Mouse (Mus musculus) hindbrain, embryonic 16.5 days (tissue): ENCODE measurements around the gene Ints12. TPM values are rescaled to one million over a fixed set of nuclear protein-coding genes. Genes with fewer than 3 reads are reported as not detected.

Source experiments
- ATAC-seq: fragments of 200-750 bp; cut with Nextera tagmentation; 2 replicates; pipeline ENCODE4 v1.8.0; 2017; ENCODE audit warnings: moderate TSS enrichment, moderate library complexity
- H3K27ac ChIP-seq: fragments of 300-500 bp; sonication (generic); 2 replicates; pipeline ENCODE4 v1.5.1; 2014; ENCODE audit warnings: low read depth, mild to moderate bottlenecking, control low read depth, low read length, moderate library complexity
- H3K27me3 ChIP-seq: fragments of 300-500 bp; sonication (generic); replicated peaks from 2 replicates; pipeline ENCODE4 v1.6.1; 2014; ENCODE audit warnings: low read length; ENCODE audit not compliant: control insufficient read depth, insufficient read depth
- H3K36me3 ChIP-seq: fragments of 300-500 bp; sonication (generic); 2 replicates; pipeline ENCODE4 v1.6.1; 2014; ENCODE audit warnings: mild to moderate bottlenecking, low read length, moderate library complexity, mixed read lengths; ENCODE audit not compliant: control insufficient read depth, insufficient read depth
- H3K4me1 ChIP-seq: fragments of 300-500 bp; sonication (generic); 2 replicates; pipeline ENCODE4 v1.6.1; 2014; ENCODE audit warnings: low read depth, low read length; ENCODE audit not compliant: control insufficient read depth, insufficient read depth
- H3K4me2 ChIP-seq: fragments of 300-500 bp; sonication (generic); 2 replicates; pipeline ENCODE4 v1.6.1; 2014; ENCODE audit warnings: mild to moderate bottlenecking, low read length, control low read depth, moderate library complexity
- H3K4me3 ChIP-seq: fragments of 300-500 bp; sonication (generic); 2 replicates; pipeline ENCODE4 v1.5.1; 2014; ENCODE audit warnings: mild to moderate bottlenecking, low read length, control low read depth, moderate library complexity
- H3K9ac ChIP-seq: fragments of 300-500 bp; sonication (generic); 2 replicates; pipeline ENCODE4 v1.6.1; 2014; ENCODE audit warnings: low read depth, mild to moderate bottlenecking, control low read depth, low read length, moderate library complexity
- H3K9me3 ChIP-seq: fragments of 300-500 bp; sonication (generic); 2 replicates; pipeline ENCODE4 v1.6.1; 2014; ENCODE audit warnings: mild to moderate bottlenecking, low read length, moderate library complexity; ENCODE audit not compliant: control insufficient read depth
- WGBS: fragments of 180-500 bp; shearing (Covaris S2); extraction: QIAGEN DNeasy Blood & Tissue Kit; methylation state at CpG from one replicate; pipeline ENCODE4 v1.1.7; 2014; 5-methylcytosine and 5-hydroxymethylcytosine counted together
- polyA plus RNA-seq: library from polyadenylated mRNA; unstranded; fragments of >200 nt; fragmentation: Nextera tagmentation; extraction: Ambion mirVana; gene quantifications from 2 replicates; pipeline ENCODE4 v1.2.1, GENCODE M21; 2015

Ints12 gene
- polyA plus RNA-seq, 1 experiment from 2014 or later: 16.1 TPM

- no peak overlapping the region for H3K4me3 ChIP-seq
- H3K9ac ChIP-seq: no peak overlapping the region
- 60% methylated on average over 1 of the region's 1 CpGs for WGBS
- ATAC-seq: no peak
- no peaks in the 10 kb centered on the region for H3K4me1 ChIP-seq
- no peak overlapping the region for H3K27ac ChIP-seq
- H3K9me3 ChIP-seq: no peaks in the 10 kb centered on the region
- no peaks in the 10 kb centered on the region for H3K27me3 ChIP-seq
- H3K36me3 ChIP-seq: peaks cover 6% of the 10 kb centered on the region
- no peak overlapping the region for H3K4me2 ChIP-seq
Measured at GRCm38 (mm10) chr3:133113281-133113680, 21.6 kb downstream of the Ints12 start.

DNA sequence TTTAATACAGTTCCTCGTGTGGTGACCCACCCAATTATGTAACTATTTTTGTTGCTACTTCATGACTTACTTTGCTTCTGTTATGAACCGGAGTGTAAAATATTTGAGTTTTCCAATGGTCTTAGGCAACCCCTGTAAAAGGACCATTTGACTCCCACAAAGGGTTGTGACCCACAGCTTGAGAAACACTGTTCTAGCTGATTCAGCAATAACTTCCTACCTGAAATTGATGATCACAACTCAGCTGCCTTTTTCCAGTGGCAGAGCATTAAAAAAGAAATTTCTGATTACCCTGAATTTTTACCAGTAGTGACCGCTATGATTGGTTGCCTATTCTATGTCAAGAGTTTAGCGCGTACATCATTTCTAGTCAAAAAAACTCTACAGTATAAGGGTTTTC, 39.7 kb downstream of the Ints12 start:
- Histone ChIP-seq H3K4me3 (no peak overlapping the region), H3K4me2 (no peak overlapping the region), H3K36me3 (no peaks in the 10 kb centered on the region), H3K9ac (no peak overlapping the region), H3K27ac (no peak overlapping the region), H3K27me3 (no peaks in the 10 kb centered on the region), H3K4me1 (no peaks in the 10 kb centered on the region), H3K9me3 (no peaks in the 10 kb centered on the region)
- ATAC-seq: no peak
- 93% methylated on average over 5 of the region's 5 CpGs for WGBS

- no peak for ATAC-seq
- Histone ChIP-seq H3K4me2 (no peak overlapping the region), H3K9ac (no peak overlapping the region), H3K4me3 (no peak overlapping the region), H3K4me1 (no peaks in the 10 kb centered on the region), H3K36me3 (no peaks in the 10 kb centered on the region), H3K9me3 (no peaks in the 10 kb centered on the region), H3K27ac (no peak overlapping the region), H3K27me3 (no peaks in the 10 kb centered on the region)
- WGBS: 55% methylated on average over 8 of the region's 8 CpGs
Measured at GRCm38 (mm10) chr3:133132611-133133010, 41.0 kb downstream of the Ints12 start.

GRCm38 (mm10) chr3:133141877-133142276, 50.2 kb downstream of the Ints12 start:
- no peak for ATAC-seq
- WGBS: 91% methylated on average over 6 of the region's 6 CpGs
- Histone ChIP-seq H3K9ac (no peak overlapping the region), H3K4me1 (no peaks in the 10 kb centered on the region), H3K4me3 (no peak overlapping the region), H3K4me2 (no peak overlapping the region), H3K27me3 (no peaks in the 10 kb centered on the region), H3K9me3 (no peaks in the 10 kb centered on the region), H3K36me3 (no peaks in the 10 kb centered on the region), H3K27ac (no peak overlapping the region)

- H3K9ac ChIP-seq: no peak overlapping the region
- H3K4me1 ChIP-seq: no peaks in the 10 kb centered on the region
- 74% methylated on average over 6 of the region's 6 CpGs for WGBS
- H3K27me3 ChIP-seq: no peaks in the 10 kb centered on the region; the same call in 1 of the 2 replicates
- no peak overlapping the region for H3K4me3 ChIP-seq
- no peak overlapping the region for H3K4me2 ChIP-seq
- no peak overlapping the region for H3K27ac ChIP-seq
- ATAC-seq: peak; percentile 64
- H3K36me3 ChIP-seq: no peaks in the 10 kb centered on the region
- no peaks in the 10 kb centered on the region for H3K9me3 ChIP-seq
Measured at GRCm38 (mm10) chr3:133144511-133145147, 53.0 kb downstream of the Ints12 start.

DNA sequence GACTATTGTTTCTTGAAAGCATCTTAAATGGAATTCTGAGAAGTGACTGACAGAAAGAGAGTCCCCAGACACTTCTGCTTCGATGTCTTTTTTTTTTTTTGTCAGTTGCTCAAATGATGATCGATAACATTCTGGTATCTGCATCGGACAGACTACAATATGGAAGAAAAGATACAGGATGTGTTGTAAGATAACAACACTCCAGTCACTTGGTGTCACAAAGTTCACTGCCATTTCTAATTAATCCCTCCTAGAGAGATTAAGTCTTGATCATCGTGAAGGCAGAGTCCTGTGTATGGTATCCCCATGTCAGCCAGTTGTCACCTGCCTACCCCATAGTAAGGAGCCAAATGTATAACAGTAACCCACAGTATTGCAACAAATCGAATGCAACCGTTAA, 60.0 kb downstream of the Ints12 start:
- Histone ChIP-seq H3K4me1 (no peaks in the 10 kb centered on the region), H3K9ac (no peak overlapping the region), H3K36me3 (no peaks in the 10 kb centered on the region), H3K4me3 (no peak overlapping the region), H3K4me2 (no peak overlapping the region), H3K9me3 (no peaks in the 10 kb centered on the region), H3K27ac (no peak overlapping the region), H3K27me3 (no peaks in the 10 kb centered on the region; the same call in 1 of the 2 replicates)
- ATAC-seq: no peak
- WGBS: 78% methylated on average over 6 of the region's 6 CpGs

- H3K27me3 ChIP-seq: no peaks in the 10 kb centered on the region
- H3K9ac ChIP-seq: no peak overlapping the region
- ATAC-seq: no peak
- no peaks in the 10 kb centered on the region for H3K36me3 ChIP-seq
- no peaks in the 10 kb centered on the region for H3K4me1 ChIP-seq
- no peak overlapping the region for H3K27ac ChIP-seq
- H3K4me2 ChIP-seq: no peak overlapping the region
- H3K9me3 ChIP-seq: no peaks in the 10 kb centered on the region
- no peak overlapping the region for H3K4me3 ChIP-seq
- 64% methylated on average over 1 of the region's 1 CpGs for WGBS
Measured at GRCm38 (mm10) chr3:133152831-133153230, 61.2 kb downstream of the Ints12 start.

- Histone ChIP-seq H3K4me1 (no peaks in the 10 kb centered on the region), H3K36me3 (no peaks in the 10 kb centered on the region), H3K9me3 (no peaks in the 10 kb centered on the region), H3K9ac (no peak overlapping the region), H3K4me2 (no peak overlapping the region), H3K4me3 (no peak overlapping the region), H3K27me3 (no peaks in the 10 kb centered on the region), H3K27ac (no peak overlapping the region)
- 76% methylated on average over 6 of the region's 6 CpGs for WGBS
- ATAC-seq: no peak
Measured at GRCm38 (mm10) chr3:133153629-133154028, 62.0 kb downstream of the Ints12 start.

GRCm38 (mm10) chr3:133154683-133155082, 63.0 kb downstream of the Ints12 start:
- no peak overlapping the region for H3K4me2 ChIP-seq
- H3K9me3 ChIP-seq: no peaks in the 10 kb centered on the region
- H3K4me1 ChIP-seq: no peaks in the 10 kb centered on the region
- peak; percentile 81 for ATAC-seq
- 51% methylated on average over 8 of the region's 8 CpGs for WGBS
- H3K27me3 ChIP-seq: no peaks in the 10 kb centered on the region
- H3K27ac ChIP-seq: no peak overlapping the region
- no peak overlapping the region for H3K9ac ChIP-seq
- H3K36me3 ChIP-seq: no peaks in the 10 kb centered on the region
- no peak overlapping the region for H3K4me3 ChIP-seq

GRCm38 (mm10) chr3:133158260-133158659, 66.6 kb downstream of the Ints12 start:
- Histone ChIP-seq H3K4me3 (no peak overlapping the region), H3K4me1 (peaks cover 5% of the 10 kb centered on the region), H3K27me3 (no peaks in the 10 kb centered on the region), H3K27ac (no peak overlapping the region), H3K9me3 (no peaks in the 10 kb centered on the region), H3K4me2 (no peak overlapping the region), H3K36me3 (no peaks in the 10 kb centered on the region), H3K9ac (no peak overlapping the region)
- 72% methylated on average over 5 of the region's 5 CpGs for WGBS
- ATAC-seq: no peak
